In genomic region chr14:25108101-25108652, GRCm38 (mm10) we compare ENCODE assay signal across 8 mouse cellular contexts.
DNase-seq lines count a peak whose midpoint lies in the region; ATAC-seq lines count a peak whose summit lies in the region.

No protein-coding gene starts in this region.

- no peaks in the 10 kb centered on the region for H3K36me3 ChIP-seq in hindbrain, embryonic 11.5 days (ENCODE audit: control insufficient read depth, insufficient read depth, low read length)
- H3K36me3 ChIP-seq in limb, embryonic 11.5 days (ENCODE audit: control insufficient read depth, insufficient read depth, low read length) = no peaks in the 10 kb centered on the region
- H3K36me3 ChIP-seq in neural tube, embryonic 13.5 days = no peaks in the 10 kb centered on the region

- peak overlapping the region; percentile 100 for H3K27ac ChIP-seq in hindbrain, embryonic 11.5 days (ENCODE audit: low read depth, low read length)
- peak overlapping the region; percentile 93 for H3K27ac ChIP-seq in limb, embryonic 11.5 days (replicated peaks; ENCODE audit: low read depth, low read length)
- H3K27ac ChIP-seq in neural tube, embryonic 13.5 days (replicated peaks) = peak overlapping the region; percentile 98

- DNase-seq in CD8-positive naive resting alpha-beta T cell, adult 2 months (ENCODE audit: low read depth in 2 of 2, low spot score in 2 of 2) = peak; percentile 19 to 50
- DNase-seq in adrenal gland, postnatal 10 days = peak; percentile 25
- DNase-seq in hindbrain, embryonic 11.5 days (ENCODE audit: low spot score) = peak; percentile 77
- peak; percentile 69 for DNase-seq in limb, embryonic 11.5 days (ENCODE audit: low spot score)
- DNase-seq in layer of hippocampus, postnatal 14 days (ENCODE audit: low spot score in 2 of 2) = no peak

- H3K9ac ChIP-seq in hindbrain, embryonic 11.5 days (ENCODE audit: low read depth, low read length) = peak overlapping the region; percentile 68
- H3K9ac ChIP-seq in limb, embryonic 11.5 days (ENCODE audit: low read length) = peak overlapping the region; percentile 44
- H3K9ac ChIP-seq in neural tube, embryonic 13.5 days = peak overlapping the region; percentile 69

- no peak overlapping the region for H3K4me3 ChIP-seq in hindbrain, embryonic 11.5 days (ENCODE audit: low read depth, low read length)
- H3K4me3 ChIP-seq in limb, embryonic 11.5 days (ENCODE audit: low read depth, low read length) = no peak overlapping the region
- H3K4me3 ChIP-seq in neural tube, embryonic 13.5 days = peak overlapping the region; percentile 17

- ATAC-seq in hindbrain, embryonic 11.5 days (ENCODE audit: low FRiP score) = peak; percentile 75
- no peak for ATAC-seq in limb, embryonic 11.5 days (ENCODE audit: insufficient number of reproducible peaks, low FRiP score, low TSS enrichment, low read depth)
- peak; percentile 57 for ATAC-seq in neural tube, embryonic 13.5 days (ENCODE audit: low read depth)
- ATAC-seq in cerebellum, adult (ENCODE audit: insufficient number of reproducible peaks, low FRiP score, low TSS enrichment) = no peak
- no peak for ATAC-seq in megakaryocyte, adult 5-6 weeks (ENCODE audit: poor library complexity, severe bottlenecking)

- H3K27me3 ChIP-seq in hindbrain, embryonic 11.5 days (ENCODE audit: control insufficient read depth, insufficient read depth, low read length) = no peaks in the 10 kb centered on the region
- no peaks in the 10 kb centered on the region for H3K27me3 ChIP-seq in limb, embryonic 11.5 days (ENCODE audit: control insufficient read depth, insufficient read depth, low read length)
- no peaks in the 10 kb centered on the region for H3K27me3 ChIP-seq in neural tube, embryonic 13.5 days

- peak overlapping the region; percentile 39 for H3K4me2 ChIP-seq in hindbrain, embryonic 11.5 days (replicated peaks; ENCODE audit: low read depth, low read length)
- peak overlapping the region; percentile 13; the same call in 1 of the 2 replicates for H3K4me2 ChIP-seq in limb, embryonic 11.5 days (ENCODE audit: low read depth, severe bottlenecking)
- H3K4me2 ChIP-seq in neural tube, embryonic 13.5 days = peak overlapping the region; percentile 44

- 11% methylated on average over 17 of the region's 17 CpGs for WGBS in hindbrain, embryonic 11.5 days
- WGBS in limb, embryonic 11.5 days = 26% methylated on average over 17 of the region's 17 CpGs
- WGBS in neural tube, embryonic 13.5 days = 4% methylated on average over 17 of the region's 17 CpGs

- no peaks in the 10 kb centered on the region for H3K9me3 ChIP-seq in hindbrain, embryonic 11.5 days (ENCODE audit: control insufficient read depth, low read length)
- 0 out of 2 replicates have a peak, but pooled peaks cover 2% of the 10 kb centered on the region for H3K9me3 ChIP-seq in limb, embryonic 11.5 days (ENCODE audit: control insufficient read depth, low read length)
- H3K9me3 ChIP-seq in neural tube, embryonic 13.5 days = no peaks in the 10 kb centered on the region

- peaks cover 17% of the 10 kb centered on the region for H3K4me1 ChIP-seq in hindbrain, embryonic 11.5 days (replicated peaks; ENCODE audit: control insufficient read depth, insufficient read depth, low read length)
- H3K4me1 ChIP-seq in limb, embryonic 11.5 days (ENCODE audit: control insufficient read depth, insufficient read depth, low read length) = peaks cover 44% of the 10 kb centered on the region
- H3K4me1 ChIP-seq in neural tube, embryonic 13.5 days (replicated peaks) = peaks cover 38% of the 10 kb centered on the region

Comparison
In these comparisons a context has a peak if more than half of its experiments do, and no peak if none do; other contexts are left out.
1. DNase-seq: peak in CD8-positive naive resting alpha-beta T cell, adult 2 months (2 of 2), adrenal gland, postnatal 10 days (single experiment), hindbrain, embryonic 11.5 days (single experiment) and limb, embryonic 11.5 days (single experiment); none in layer of hippocampus, postnatal 14 days (0 of 2).
2. ATAC-seq: peak in hindbrain, embryonic 11.5 days (single experiment) and neural tube, embryonic 13.5 days (single experiment); none in limb, embryonic 11.5 days (single experiment), cerebellum, adult (single experiment) and megakaryocyte, adult 5-6 weeks (single experiment).
3. Peak in every context shown above with its lines, with median percentiles within 50 percentile points of each other: H3K27ac ChIP-seq, H3K4me2 ChIP-seq and H3K9ac ChIP-seq.